Comparison of ENCODE assay signal across 22 mouse cellular contexts in the genomic region with DNA sequence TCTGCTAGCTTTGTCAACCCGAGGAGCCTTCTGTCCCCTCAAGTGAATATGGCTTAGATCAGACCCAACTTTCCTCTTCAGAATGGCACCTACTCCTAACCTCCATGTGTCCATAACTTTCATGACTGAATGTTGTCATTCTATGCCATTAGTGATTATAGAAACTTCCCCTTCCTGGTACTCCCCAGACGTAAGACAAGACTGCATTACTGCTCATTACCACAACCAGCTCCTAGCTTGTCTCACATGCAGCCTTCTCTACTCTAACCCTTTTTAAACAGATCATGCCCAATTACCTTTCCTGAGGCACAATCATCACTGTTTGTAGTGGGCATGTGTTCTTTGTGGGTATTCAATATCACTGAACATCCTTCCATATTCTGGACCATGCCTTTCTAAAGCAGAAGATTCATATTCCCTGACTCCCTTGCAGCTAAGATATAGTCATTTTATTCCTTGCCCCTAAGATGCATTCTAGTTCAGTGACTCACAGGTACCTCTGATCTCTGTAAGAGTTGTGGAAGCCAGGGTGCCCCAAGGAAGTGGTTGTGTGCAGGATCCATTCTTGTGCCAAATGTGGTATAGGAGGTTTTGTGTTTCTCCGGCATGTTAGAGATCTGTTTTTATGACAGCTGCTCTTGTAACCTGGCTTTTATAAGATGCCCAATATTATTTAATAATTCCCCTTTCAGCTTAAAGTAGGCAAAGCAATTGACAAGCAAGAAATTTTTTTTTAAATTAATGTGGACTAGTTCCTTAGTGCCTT. TPM values are rescaled to one million over a fixed set of nuclear protein-coding genes. Genes with fewer than 3 reads are reported as not detected.
DNase-seq lines count a peak whose midpoint lies in the region; ATAC-seq and TF ChIP-seq lines count a peak whose summit lies in the region.
"Had no signal": no experiment of that assay in that cellular context is flagged by ENCODE, and none has a peak within 500 bp of the region (broad histone marks: within the 10 kb centered on the region; RNA-seq: fewer than 3 reads in every experiment).

No protein-coding gene starts in this region.

- no peak for TF ChIP-seq EP300 in stomach, postnatal 0 days (optimal IDR thresholded peaks at IDR 0.05)

- no peak overlapping the region for H3K4me3 ChIP-seq in bone marrow, adult 2 months (replicated peaks; ENCODE audit: control insufficient read depth, low read depth, low read length)
- no peak overlapping the region for H3K4me3 ChIP-seq in layer of hippocampus, adult 2 months
- no peak overlapping the region for H3K4me3 ChIP-seq in stomach, postnatal 0 days (ENCODE audit: low read depth, low read length)
- H3K4me3 ChIP-seq: embryonic facial prominence, embryonic 10.5 days; hindbrain, embryonic 13.5 days; neural tube, embryonic 12.5 days had no signal

- no peak for TF ChIP-seq CTCF in bone marrow, adult 2 months (IDR thresholded peaks at IDR 0.05; ENCODE audit: control insufficient read depth, insufficient read depth, low read length)
- no peak for TF ChIP-seq CTCF in layer of hippocampus, adult 2 months (conservative IDR thresholded peaks at IDR 0.05)
- no peak for TF ChIP-seq CTCF in stomach, postnatal 0 days (IDR thresholded peaks at IDR 0.05; ENCODE audit: low read depth)

- ATAC-seq in megakaryocyte progenitor cell, adult 5-6 weeks (replicated peaks; ENCODE audit: poor library complexity) = peak; percentile 33; the same call in 1 of the 2 replicates
- ATAC-seq in stomach, postnatal 0 days (ENCODE audit: low FRiP score, low TSS enrichment) = no peak

- H3K4me2 ChIP-seq in stomach, postnatal 0 days (replicated peaks; ENCODE audit: low read depth) = no peak overlapping the region
- H3K4me2 ChIP-seq: heart, embryonic 11.5 days; hindbrain, embryonic 13.5 days; lung, embryonic 14.5 days; midbrain, embryonic 11.5 days; neural tube, embryonic 12.5 days had no signal

- no peaks in the 10 kb centered on the region for H3K36me3 ChIP-seq in stomach, postnatal 0 days (ENCODE audit: control insufficient read depth, insufficient read depth, low read length)
- H3K36me3 ChIP-seq: embryonic facial prominence, embryonic 10.5 days; hindbrain, embryonic 13.5 days; neural tube, embryonic 12.5 days had no signal

- 51% methylated on average over 3 of the region's 3 CpGs for WGBS in bone marrow, adult 2 months
- 79% methylated on average over 3 of the region's 3 CpGs for whole genome bisulfite sequencing in stomach, postnatal 0 days

- H3K27me3 ChIP-seq in stomach, postnatal 0 days (ENCODE audit: control insufficient read depth, insufficient read depth, low read length) = no peaks in the 10 kb centered on the region
- H3K27me3 ChIP-seq: hindbrain, embryonic 13.5 days; neural tube, embryonic 12.5 days had no signal

- TF ChIP-seq POLR2A in bone marrow, adult 2 months (IDR thresholded peaks at IDR 0.05; ENCODE audit: borderline replicate concordance, control insufficient read depth, low read depth, low read length) = no peak

- DNase-seq in 3T3-L1 (ENCODE audit: low read depth, low spot score) = peak; percentile 73
- peak; percentile 64 for DNase-seq in CD4-positive helper T cell, adult 2 months (ENCODE audit: low read depth, low spot score)
- no peak for DNase-seq in layer of hippocampus, adult 2 months (ENCODE audit: low spot score in 2 of 2)
- DNase-seq in cerebellum, postnatal 14 days = no peak
- DNase-seq in stomach, postnatal 0 days (ENCODE audit: low spot score) = no peak
- DNase-seq in right cerebral cortex, postnatal 14 days = no peak
- DNase-seq: adrenal gland, postnatal 25 days; cerebellum, adult 18-20 months; heart, postnatal 14 days; kidney, adult 2 months; kidney, postnatal 10 days; left cerebral cortex, postnatal 4 days; lung, embryonic 14.5 days; right cerebral cortex, adult 18-20 months; thymus, postnatal 25 days had no signal

- no peaks in the 10 kb centered on the region for H3K9me3 ChIP-seq in stomach, postnatal 0 days (ENCODE audit: control insufficient read depth, low read length)
- H3K9me3 ChIP-seq: hindbrain, embryonic 13.5 days; neural tube, embryonic 12.5 days had no signal

- H3K9ac ChIP-seq in stomach, postnatal 0 days (ENCODE audit: low read length) = no peak overlapping the region
- H3K9ac ChIP-seq: hindbrain, embryonic 13.5 days; lung, embryonic 14.5 days; neural tube, embryonic 12.5 days had no signal

- H3K27ac ChIP-seq in bone marrow, adult 2 months (ENCODE audit: control insufficient read depth, insufficient read depth, low read depth, low read length, poor library complexity) = peak overlapping the region; percentile 61; the same call in 1 of the 2 replicates
- no peak overlapping the region for H3K27ac ChIP-seq in layer of hippocampus, adult 2 months
- H3K27ac ChIP-seq in stomach, postnatal 0 days (replicated peaks) = no peak overlapping the region
- H3K27ac ChIP-seq: embryonic facial prominence, embryonic 10.5 days; hindbrain, embryonic 13.5 days; neural tube, embryonic 12.5 days had no signal

- H3K4me1 ChIP-seq in bone marrow, adult 2 months (ENCODE audit: control insufficient read depth, insufficient read depth, low read length) = peaks cover 3% of the 10 kb centered on the region; the same call in 1 of the 2 replicates
- H3K4me1 ChIP-seq in stomach, postnatal 0 days (replicated peaks; ENCODE audit: control insufficient read depth, insufficient read depth) = no peaks in the 10 kb centered on the region

RNA-seq across cellular contexts. Expression of gene Ubl3, which starts 42.3 kb away (rescaled TPM):
- polyA plus RNA-seq in bone marrow, adult 2 months (2011; ENCODE audit: insufficient read depth, insufficient read length, low replicate concordance, missing spikeins) = 21.1 and 31.1 TPM in 2 replicates
- 23.5 and 26.2 TPM in 2 replicates for total RNA-seq in megakaryocyte progenitor cell, adult 5-6 weeks (2015)
- total RNA-seq in megakaryocyte progenitor cell, adult 5-6 weeks (2017) = 33.2 and 37.4 TPM in 2 replicates
- 100 to 1,000 TPM; 221 to 227 TPM for total RNA-seq in layer of hippocampus, adult 2 months (2021)
- polyA plus RNA-seq in stomach, postnatal 0 days (2015; fragmentation: Nextera tagmentation; extraction: Ambion mirVana) = 117 and 123 TPM in 2 replicates

Comparison
In these comparisons a context has a peak if more than half of its experiments do, and no peak if none do; other contexts are left out.
1. DNase-seq: peak in 3T3-L1 (single experiment) and CD4-positive helper T cell, adult 2 months (single experiment); none in layer of hippocampus, adult 2 months (0 of 2), cerebellum, postnatal 14 days (0 of 2), stomach, postnatal 0 days (single experiment) and right cerebral cortex, postnatal 14 days (single experiment).
2. RNA of gene Ubl3, which starts 42.3 kb away (total RNA-seq): 221 to 227 TPM in layer of hippocampus, adult 2 months; 23.5 to 37.4 TPM in megakaryocyte progenitor cell, adult 5-6 weeks; every median in the first group is over 4 times any median in the second.